Mouse (Mus musculus) spleen, adult 2 months (tissue): ENCODE measurements around the gene Tas2r124. TPM values are rescaled to one million over a fixed set of nuclear protein-coding genes. Genes with fewer than 3 reads are reported as not detected.

Source experiments
- DNase-seq, 2 experiments: peaks; one replicate each; pipeline versions ENCODE4 v3.0.0 to v3.0.0-alpha.2; 2012 to 2021; ENCODE audit warnings: low spot score in 2 of 2, low read depth in 1 of 2
- H3K27ac ChIP-seq: fragments of 200-500 bp; 2 replicates; pipeline ENCODE4 v1.5.1; 2012; ENCODE audit warnings: low read length, inconsistent platforms; ENCODE audit not compliant: insufficient read depth
- H3K27me3 ChIP-seq: fragments of 200-500 bp; 2 replicates; pipeline ENCODE4 v1.6.1; 2012; ENCODE audit warnings: mild to moderate bottlenecking, moderate library complexity, low read length, inconsistent platforms; ENCODE audit not compliant: control insufficient read depth, insufficient read depth
- H3K36me3 ChIP-seq: fragments of 200-500 bp; 2 replicates; pipeline ENCODE4 v1.6.1; 2012; ENCODE audit warnings: mild to moderate bottlenecking, low read length, inconsistent platforms; ENCODE audit not compliant: control insufficient read depth, insufficient read depth
- H3K4me1 ChIP-seq: fragments of 200-500 bp; 2 replicates; pipeline ENCODE4 v1.6.1; 2011; ENCODE audit warnings: inconsistent platforms; ENCODE audit not compliant: control insufficient read depth, insufficient read depth, insufficient read length
- H3K4me3 ChIP-seq: fragments of 200-500 bp; 2 replicates; pipeline ENCODE4 v1.5.1; 2011; ENCODE audit warnings: mild to moderate bottlenecking, inconsistent platforms; ENCODE audit not compliant: insufficient read depth, insufficient read length; ENCODE audit errors: extremely low read depth
- CTCF ChIP-seq: fragments of 200-500 bp; IDR thresholded peaks from 2 replicates; pipeline ENCODE4 v1.5.1; 2011; ENCODE audit warnings: mild to moderate bottlenecking, inconsistent platforms; ENCODE audit not compliant: insufficient read depth, insufficient read length, insufficient replicate concordance; ENCODE audit errors: extremely low read depth
- POLR2A ChIP-seq: fragments of 200-500 bp; IDR thresholded peaks from 2 replicates; pipeline ENCODE4 v1.6.1; 2011; ENCODE audit warnings: low read depth, low read length, inconsistent platforms
- WGBS: fragments of 180-500 bp; shearing (Covaris S2); methylation state at CpG from one replicate; pipeline ENCODE4 v1.1.7; 2018; 5-methylcytosine and 5-hydroxymethylcytosine counted together
- polyA plus RNA-seq: library from polyadenylated mRNA; depleted of rRNA; stranded (reverse); fragments of >200 nt; gene quantifications from 2 replicates; pipeline ENCODE4 v1.2.3, GENCODE M21; 2012; rRNA removed

The Tas2r124 gene
- not detected in 2 replicates for polyA plus RNA-seq

DNA sequence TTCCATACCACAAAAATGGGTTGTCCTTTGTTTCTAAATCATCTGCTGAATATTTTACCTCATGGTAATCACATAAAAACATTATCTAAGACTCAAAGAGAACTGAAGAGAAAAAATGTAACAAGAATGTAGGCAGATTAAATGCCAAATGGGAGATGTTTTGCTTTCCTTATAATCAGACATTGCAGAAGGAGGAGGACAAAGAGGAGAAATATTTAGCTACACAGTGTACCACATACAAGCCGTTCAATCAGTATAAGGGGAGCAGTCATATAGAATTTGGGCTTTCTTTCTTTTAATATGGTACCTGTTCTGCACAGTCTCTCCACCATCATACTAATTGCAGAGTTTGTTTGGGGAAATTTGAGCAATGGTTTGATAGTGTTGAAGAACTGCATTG lies at the start of gene Tas2r124:
TSS of gene Tas2r124 (plus strand) at position 301 of the 400 bp plus-strand sequence.
- H3K27ac ChIP-seq: no peak within 1 kb of the TSS
- no peak for DNase-seq
- no peak for TF ChIP-seq CTCF
- TF ChIP-seq POLR2A: no peak
- H3K36me3 ChIP-seq: no peaks in the 10 kb centered on the region
- WGBS: 77% methylated on average over 1 of the region's 1 CpGs
- H3K27me3 ChIP-seq: no peaks in the 10 kb centered on the region
- H3K4me1 ChIP-seq: no peaks in the 10 kb centered on the region
- no peak within 1 kb of the TSS for H3K4me3 ChIP-seq

- Histone ChIP-seq H3K27ac (no peak within 1 kb of the TSS), H3K36me3 (no peaks in the 10 kb centered on the region), H3K4me1 (no peaks in the 10 kb centered on the region), H3K27me3 (no peaks in the 10 kb centered on the region), H3K4me3 (no peak within 1 kb of the TSS)
- DNase-seq: no peak
- TF ChIP-seq POLR2A (no peak), CTCF (no peak)
- WGBS: 79% methylated on average over 3 of the region's 3 CpGs
These were observed 42.7 kb upstream of the Tas2r124 start, which contains the start of gene Tas2r122 for GRCm38 (mm10) chr6:132711828-132712227. Gene Tas2r122, minus strand, starts transcription at chr6:132711928.

DNA sequence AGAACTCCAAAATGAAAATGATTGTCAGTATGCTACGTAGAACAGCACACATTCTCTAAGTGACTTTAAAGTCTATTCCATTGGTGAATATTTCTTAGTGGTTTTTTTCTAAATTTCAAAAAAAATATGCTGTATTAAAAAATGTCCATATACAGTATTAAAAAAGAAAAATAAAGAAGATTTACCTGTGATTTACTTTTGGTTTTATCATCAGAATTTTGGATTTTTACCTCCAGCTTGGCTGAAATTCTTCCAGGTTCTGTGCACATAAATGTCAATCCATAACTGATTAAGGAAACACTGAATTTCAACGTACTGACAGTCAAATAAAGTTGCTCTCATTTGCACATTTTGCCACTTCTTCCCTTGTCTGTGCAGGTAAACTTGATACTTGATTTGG lies 16.6 kb upstream of the Tas2r124 start, which contains the start of gene Tas2r115:
TSS of gene Tas2r115 (minus strand) at position 101 of the 400 bp plus-strand sequence.
- no peaks in the 10 kb centered on the region for H3K36me3 ChIP-seq
- no peak for DNase-seq
- no peaks in the 10 kb centered on the region for H3K4me1 ChIP-seq
- no peak within 1 kb of the TSS for H3K27ac ChIP-seq
- H3K4me3 ChIP-seq: no peak within 1 kb of the TSS
- 67% methylated on average over 2 of the region's 2 CpGs for WGBS
- no peak for TF ChIP-seq POLR2A
- no peak for TF ChIP-seq CTCF
- H3K27me3 ChIP-seq: no peaks in the 10 kb centered on the region

- no peaks in the 10 kb centered on the region for H3K4me1 ChIP-seq
- no peak for TF ChIP-seq POLR2A
- no peak for TF ChIP-seq CTCF
- H3K4me3 ChIP-seq: no peak overlapping the region
- WGBS: 85% methylated on average over 2 of the region's 2 CpGs
- H3K36me3 ChIP-seq: no peaks in the 10 kb centered on the region
- no peak overlapping the region for H3K27ac ChIP-seq
- no peak for DNase-seq
- H3K27me3 ChIP-seq: no peaks in the 10 kb centered on the region
These were observed 4.3 kb upstream of the Tas2r124 start for GRCm38 (mm10) chr6:132750206-132750605.

GRCm38 (mm10) chr6:132761831-132762230 lies 7.3 kb downstream of the Tas2r124 start, which contains the start of gene Tas2r102:
Gene Tas2r102, plus strand, starts transcription at chr6:132762131.
- 97% methylated on average over 2 of the region's 2 CpGs for WGBS
- no peaks in the 10 kb centered on the region for H3K4me1 ChIP-seq
- H3K4me3 ChIP-seq: no peak within 1 kb of the TSS
- TF ChIP-seq POLR2A: no peak
- no peak for TF ChIP-seq CTCF
- DNase-seq: no peak
- no peaks in the 10 kb centered on the region for H3K27me3 ChIP-seq
- no peaks in the 10 kb centered on the region for H3K36me3 ChIP-seq
- H3K27ac ChIP-seq: no peak within 1 kb of the TSS

GRCm38 (mm10) chr6:132778062-132778461 lies 23.5 kb downstream of the Tas2r124 start, which contains the start of gene Tas2r136:
Gene Tas2r136, minus strand, starts transcription at chr6:132778162.
- no peaks in the 10 kb centered on the region for H3K27me3 ChIP-seq
- H3K27ac ChIP-seq: no peak within 1 kb of the TSS

GRCm38 (mm10) chr6:132795393-132795792 lies 40.9 kb downstream of the Tas2r124 start:
- no peaks in the 10 kb centered on the region for H3K36me3 ChIP-seq
- TF ChIP-seq CTCF (no peak), POLR2A (no peak)
- no peaks in the 10 kb centered on the region for H3K27me3 ChIP-seq
- no peak overlapping the region for H3K4me3 ChIP-seq
- no peaks in the 10 kb centered on the region for H3K4me1 ChIP-seq
- no peak for DNase-seq
- 48% methylated on average over 1 of the region's 1 CpGs for WGBS
- no peak overlapping the region for H3K27ac ChIP-seq

More at GRCm38 (mm10) chr6:132778062-132778461, 23.5 kb downstream of the Tas2r124 start, which contains the start of gene Tas2r136:
- no peak for TF ChIP-seq CTCF
- TF ChIP-seq POLR2A: no peak
- H3K36me3 ChIP-seq: no peaks in the 10 kb centered on the region
- no peaks in the 10 kb centered on the region for H3K4me1 ChIP-seq
- no peak for DNase-seq
- no peak within 1 kb of the TSS for H3K4me3 ChIP-seq
